Mouse (Mus musculus) mature B cell (primary cell): ENCODE data around the gene Zfp692.
"Not testable (repeated sequence)": the region's sequence is repeated elsewhere in the genome, so short reads cannot be mapped to it uniquely, and the experiment has no call there.

ENCODE experiments used
- in situ Hi-C: fragments of 300-500 bp; cut with MboI; formaldehyde crosslinking; loops from 2 replicates; pipeline ENCODE4 v1.14.3; 2019

The Zfp692 gene

DNA sequence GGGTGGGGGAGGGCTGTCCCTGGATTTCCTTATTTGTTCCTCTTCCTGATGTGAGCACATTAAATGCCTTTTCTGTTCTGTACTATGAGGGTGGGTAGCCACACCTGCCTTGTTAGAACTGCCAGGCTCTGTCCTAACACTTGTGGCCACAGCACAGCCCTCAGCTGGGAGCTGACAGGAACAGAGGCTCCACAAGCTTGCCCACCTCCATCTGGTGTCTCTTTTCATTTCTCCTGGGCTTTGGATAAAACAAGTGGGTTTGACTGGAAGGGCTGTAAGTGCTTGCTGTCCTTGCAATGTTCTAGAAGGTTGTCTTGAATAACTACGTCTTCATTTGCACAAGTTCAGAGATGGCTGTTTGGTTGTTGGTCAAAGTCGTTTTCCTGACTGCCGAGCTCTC, 48.1 kb downstream of the Zfp692 start:
- in situ Hi-C loops = no loop called here

DNA sequence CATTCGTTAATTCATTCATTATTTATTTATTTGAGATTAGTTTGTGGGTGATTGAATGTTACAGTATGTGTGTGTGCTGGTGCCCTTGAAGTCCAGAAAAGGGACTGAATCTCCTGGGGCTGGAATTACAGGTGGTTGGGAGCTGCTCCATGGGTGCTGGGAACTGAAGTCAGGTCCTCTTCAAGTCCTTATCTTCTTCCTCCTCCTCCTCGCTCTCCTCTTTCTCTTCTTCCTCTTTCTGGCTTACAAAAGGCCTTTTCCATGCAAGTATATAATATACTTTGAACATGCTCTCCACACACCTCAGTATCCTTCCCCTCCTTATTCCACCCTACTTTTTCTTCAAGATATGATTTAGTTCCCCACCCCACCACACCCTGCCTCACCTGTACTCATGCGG, 50.2 kb downstream of the Zfp692 start:
- in situ Hi-C loops = no loop called here

DNA sequence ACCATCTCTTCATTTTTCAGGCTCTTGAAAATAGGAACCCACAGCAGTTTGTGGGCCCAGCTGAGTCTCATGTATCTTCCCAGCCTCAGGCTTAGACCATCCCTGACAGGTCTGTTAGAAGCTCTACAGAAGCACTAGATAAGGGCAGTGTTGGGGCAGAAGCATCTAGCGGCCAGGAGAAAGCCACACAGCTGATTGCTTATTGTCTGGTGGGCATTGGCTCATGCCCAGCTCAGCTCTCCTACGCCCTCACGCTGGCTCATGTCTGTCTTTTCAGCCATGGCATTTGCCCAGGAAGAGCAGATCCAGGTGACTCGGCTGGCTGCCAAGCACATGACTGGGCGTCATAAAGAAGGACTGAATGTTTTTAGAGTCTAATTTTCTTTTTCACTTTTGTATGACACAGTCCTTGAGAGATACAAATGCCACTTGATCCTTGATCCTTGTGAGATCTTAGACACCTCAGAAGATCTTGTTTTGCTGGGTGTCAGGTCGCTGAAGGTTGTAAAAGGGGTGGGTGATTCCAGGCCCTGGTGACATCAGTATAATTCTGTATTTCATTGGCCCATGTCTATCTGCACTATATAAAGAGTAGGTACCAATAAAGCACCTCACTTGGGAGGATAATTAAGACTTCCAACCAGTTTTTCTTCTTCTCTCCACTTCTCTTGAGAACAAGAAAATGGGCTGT, 51.1 kb downstream of the Zfp692 start:
- in situ Hi-C loops = no loop called here

DNA sequence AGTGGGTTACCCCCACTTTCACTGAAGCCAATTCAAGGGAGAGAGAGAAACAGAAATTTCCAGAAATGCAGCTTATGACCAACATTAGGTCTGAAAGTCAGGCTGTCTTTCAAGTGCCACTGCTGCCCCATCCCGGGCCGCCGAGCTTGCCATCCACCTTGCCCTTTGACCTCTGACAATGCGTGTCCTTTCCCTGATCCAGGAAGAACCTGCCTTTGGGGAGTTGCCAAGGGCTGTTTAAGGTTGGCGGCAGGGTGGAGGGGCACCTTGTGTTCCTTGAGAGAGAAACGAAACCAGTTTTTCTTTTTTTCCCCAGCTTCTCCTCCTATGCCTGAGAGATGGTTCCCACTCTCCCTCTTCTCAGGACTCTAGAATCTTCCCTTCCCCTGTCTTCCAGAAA, 55.7 kb downstream of the Zfp692 start:
- in situ Hi-C loops = not testable (repeated sequence)
